Mouse (Mus musculus): ENCODE measurements around the gene Tmem116.

- TF ChIP-seq EP300 (IDR thresholded peaks at IDR 0.05; ENCODE audit: low read depth) (no peak), CTCF (IDR thresholded peaks at IDR 0.05; ENCODE audit: low read depth) (no peak)
These were observed 22.7 kb upstream of the Tmem116 start for GRCm38 (mm10) chr5:121428954-121429353.
